Mouse (Mus musculus) megakaryocyte, embryonic 14.5 days (primary cell): ENCODE results near the gene Olfr1381. TPM values are rescaled to one million over a fixed set of nuclear protein-coding genes. Genes with fewer than 3 reads are reported as not detected.
"Not testable (repeated sequence)": the region's sequence is repeated elsewhere in the genome, so short reads cannot be mapped to it uniquely, and the experiment has no call there.

Source experiments
- H3K27me3 ChIP-seq: replicated peaks from 2 replicates; pipeline ENCODE3; 2012; ENCODE audit warnings: inconsistent platforms
- H3K36me3 ChIP-seq: replicated peaks from 2 replicates; pipeline ENCODE3; 2012; ENCODE audit warnings: low read length, inconsistent platforms, mixed read lengths
- H3K4me1 ChIP-seq: 2 replicates; pipeline ENCODE4 v1.6.1; 2012; ENCODE audit warnings: inconsistent platforms
- H3K4me3 ChIP-seq: replicated peaks from 2 replicates; pipeline ENCODE3; 2012; ENCODE audit warnings: moderate library complexity, mild to moderate bottlenecking, inconsistent platforms
- H3K9me3 ChIP-seq: 2 replicates; pipeline ENCODE4 v1.6.1; 2012; ENCODE audit warnings: inconsistent platforms
- FLI1 ChIP-seq: IDR thresholded peaks from 2 replicates; pipeline ENCODE4 v1.6.1; 2012; ENCODE audit warnings: low read length, inconsistent platforms, mixed read lengths
- GATA1 ChIP-seq: IDR thresholded peaks from 3 replicates; pipeline ENCODE4 v1.6.1; 2012; ENCODE audit warnings: mixed read lengths, low read length, inconsistent platforms, borderline replicate concordance
- polyA plus RNA-seq: library from polyadenylated mRNA; stranded (reverse); fragments of >175 nt; gene quantifications from 2 replicates; pipeline ENCODE4 v1.2.3, GENCODE M21; 2012; ENCODE audit warnings: low replicate concordance; ENCODE audit not compliant: insufficient read depth

Gene Olfr1381
- polyA plus RNA-seq = not detected in 2 replicates

DNA sequence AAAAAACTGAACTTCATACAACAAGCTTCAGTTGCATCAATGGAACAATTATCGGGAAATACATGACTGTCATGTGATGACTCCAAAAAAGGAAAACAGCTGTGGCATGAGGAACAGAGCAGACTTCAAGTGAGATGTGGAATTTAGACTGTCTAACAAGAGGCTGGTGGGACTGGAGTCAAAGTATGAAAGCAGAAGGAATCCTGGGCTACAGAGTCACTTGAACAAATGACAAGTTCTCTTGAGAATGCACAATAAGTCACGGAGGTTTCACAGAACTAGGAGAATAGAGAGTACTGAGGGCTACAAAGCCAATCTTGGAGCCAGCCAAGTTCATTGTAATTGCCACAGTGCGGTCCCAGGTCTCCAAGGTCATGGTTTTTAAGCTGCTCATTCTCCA lies at the start of gene Olfr1381:
Gene Olfr1381 (plus strand): TSS at position 301 of the 400 bp plus-strand sequence.
- not testable (repeated sequence) for H3K27me3 ChIP-seq, H3K4me1 ChIP-seq, H3K4me3 ChIP-seq, H3K9me3 ChIP-seq, H3K36me3 ChIP-seq

DNA sequence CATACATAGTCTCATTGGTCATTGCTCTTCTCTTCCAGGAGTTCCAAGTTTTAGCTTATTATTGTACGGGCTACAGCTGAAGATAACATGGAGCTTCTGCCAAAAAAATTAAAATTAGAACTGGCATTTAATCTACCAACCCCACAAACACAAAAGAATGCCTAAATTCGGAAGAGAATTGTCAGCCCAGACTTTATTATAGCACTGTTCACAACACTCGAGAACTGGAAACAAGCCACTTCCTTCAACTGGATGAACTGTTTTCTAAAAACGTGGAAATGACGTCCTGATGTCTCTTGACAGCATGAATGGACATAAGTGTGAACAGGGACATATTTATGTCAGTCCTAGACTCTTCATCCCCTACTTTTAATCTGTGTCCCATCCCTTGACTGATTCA lies 25.2 kb upstream of the Olfr1381 start:
- H3K36me3 ChIP-seq = no peaks in the 10 kb centered on the region
- H3K27me3 ChIP-seq = peaks cover 10% of the 10 kb centered on the region
- H3K4me3 ChIP-seq = no peak overlapping the region
- H3K9me3 ChIP-seq = no peaks in the 10 kb centered on the region
- no peaks in the 10 kb centered on the region for H3K4me1 ChIP-seq
- TF ChIP-seq FLI1 = no peak
- TF ChIP-seq GATA1 = no peak

DNA sequence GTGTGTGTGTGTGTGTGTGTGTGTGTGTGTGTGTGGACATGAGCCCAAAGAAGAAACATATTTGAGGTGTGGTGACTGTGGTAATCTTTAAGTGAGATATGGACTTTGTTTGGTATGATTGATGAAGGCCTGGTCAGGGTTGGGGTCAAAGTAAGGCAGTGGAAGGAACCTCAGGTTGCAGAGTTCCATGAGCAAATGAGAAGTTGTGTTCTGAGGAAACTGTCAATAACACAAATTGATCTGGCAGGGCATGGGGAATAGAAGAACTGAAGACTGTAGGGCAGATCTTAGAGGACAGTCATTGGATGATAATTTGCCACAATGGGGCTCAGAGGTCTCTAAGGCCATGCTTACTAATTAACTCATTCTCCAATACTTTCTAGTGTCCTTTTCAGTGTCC lies 23.9 kb upstream of the Olfr1381 start, which contains the start of gene Olfr1383:
Gene Olfr1383 (plus strand): TSS at position 301 of the 400 bp plus-strand sequence.
- H3K9me3 ChIP-seq = no peaks in the 10 kb centered on the region
- no peaks in the 10 kb centered on the region for H3K36me3 ChIP-seq
- TF ChIP-seq FLI1 (no peak), GATA1 (no peak)
- no peak within 1 kb of the TSS for H3K4me3 ChIP-seq
- H3K4me1 ChIP-seq = no peaks in the 10 kb centered on the region
- H3K27me3 ChIP-seq = peaks cover 5% of the 10 kb centered on the region

DNA sequence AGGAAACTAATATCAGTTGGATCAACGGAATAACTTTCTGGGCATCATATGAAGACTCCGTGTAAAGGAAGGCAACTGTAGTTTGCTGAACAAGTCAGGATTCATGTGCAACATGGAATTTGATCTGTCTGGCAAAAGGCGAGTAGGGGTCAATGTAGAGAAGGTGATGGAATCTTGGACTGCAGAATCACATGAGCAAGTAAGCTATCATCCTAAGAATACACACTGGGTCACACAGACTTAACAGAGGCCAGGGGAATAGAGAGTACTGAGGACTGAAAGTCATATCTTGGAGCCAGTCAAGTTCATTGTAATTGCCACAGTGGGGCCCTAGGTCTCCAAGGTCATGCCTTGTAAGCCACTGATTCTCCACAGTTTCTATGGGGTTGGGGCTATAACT lies 15.3 kb upstream of the Olfr1381 start, which contains the start of gene Olfr1382:
Gene Olfr1382 (plus strand): TSS at position 301 of the 400 bp plus-strand sequence.
- no peaks in the 10 kb centered on the region for H3K36me3 ChIP-seq
- H3K4me1 ChIP-seq = peaks cover 3% of the 10 kb centered on the region; the same call in 1 of the 2 replicates
- no peaks in the 10 kb centered on the region for H3K27me3 ChIP-seq
- no peaks in the 10 kb centered on the region for H3K9me3 ChIP-seq
- TF ChIP-seq GATA1 (no peak), FLI1 (no peak)
- H3K4me3 ChIP-seq = no peak within 1 kb of the TSS

DNA sequence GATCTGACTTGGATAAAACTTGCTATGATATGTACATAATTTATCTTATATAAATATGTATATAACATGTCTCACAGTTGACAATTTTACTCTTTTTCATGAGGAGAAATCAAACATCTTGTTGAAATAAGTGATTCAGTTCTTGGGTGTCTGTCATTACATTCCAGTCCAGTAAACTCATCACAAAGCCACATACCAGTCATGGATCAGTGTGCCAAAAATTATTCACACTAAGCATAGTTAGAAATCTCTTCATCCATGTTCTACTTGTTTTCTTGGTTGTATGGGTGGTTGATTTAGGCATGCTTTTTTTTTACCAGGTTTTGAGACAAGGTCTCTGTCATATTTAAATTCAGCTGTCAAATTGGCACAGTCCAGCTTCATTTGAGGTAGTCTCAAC lies 10.5 kb upstream of the Olfr1381 start:
- Histone ChIP-seq H3K9me3 (no peaks in the 10 kb centered on the region), H3K4me1 (peaks cover 3% of the 10 kb centered on the region; the same call in 1 of the 2 replicates), H3K27me3 (no peaks in the 10 kb centered on the region), H3K4me3 (no peak overlapping the region), H3K36me3 (no peaks in the 10 kb centered on the region)
- TF ChIP-seq GATA1 (no peak), FLI1 (no peak)

DNA sequence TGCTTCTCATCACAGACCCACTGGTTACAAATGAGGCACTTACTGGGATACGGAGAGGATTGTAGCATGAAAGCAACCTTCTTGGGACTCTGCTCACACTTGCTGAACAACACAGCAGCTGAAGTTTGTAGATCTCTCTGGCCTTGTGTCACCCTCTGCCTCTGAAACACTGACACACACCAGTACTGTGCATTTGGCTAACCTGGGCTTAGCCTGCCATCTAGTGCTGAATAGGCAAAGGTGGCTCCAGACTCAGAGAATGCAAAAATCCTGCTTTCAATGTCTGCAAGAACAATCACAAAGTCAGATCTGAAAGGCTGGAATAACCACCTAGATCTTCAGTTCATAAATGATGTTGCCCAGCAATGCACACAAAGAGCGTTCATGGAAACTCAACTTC lies 6.6 kb upstream of the Olfr1381 start:
- H3K9me3 ChIP-seq, H3K4me3 ChIP-seq, H3K36me3 ChIP-seq, H3K4me1 ChIP-seq, H3K27me3 ChIP-seq: not testable (repeated sequence)

DNA sequence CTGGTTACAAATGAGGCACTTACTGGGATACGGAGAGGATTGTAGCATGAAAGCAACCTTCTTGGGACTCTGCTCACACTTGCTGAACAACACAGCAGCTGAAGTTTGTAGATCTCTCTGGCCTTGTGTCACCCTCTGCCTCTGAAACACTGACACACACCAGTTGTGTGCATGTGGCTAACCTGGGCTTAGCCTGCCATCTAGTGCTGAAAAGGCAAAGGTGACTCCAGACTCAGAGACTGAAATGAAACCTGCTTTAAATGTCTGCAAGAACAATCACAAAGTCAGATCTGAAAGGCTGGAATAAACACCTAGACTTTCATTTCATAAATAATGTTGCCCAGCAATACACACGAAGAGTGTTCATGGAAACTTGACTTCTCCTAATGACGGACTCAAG lies 10.8 kb downstream of the Olfr1381 start:
- not testable (repeated sequence) for H3K4me1 ChIP-seq, H3K36me3 ChIP-seq, H3K9me3 ChIP-seq, H3K27me3 ChIP-seq, H3K4me3 ChIP-seq

DNA sequence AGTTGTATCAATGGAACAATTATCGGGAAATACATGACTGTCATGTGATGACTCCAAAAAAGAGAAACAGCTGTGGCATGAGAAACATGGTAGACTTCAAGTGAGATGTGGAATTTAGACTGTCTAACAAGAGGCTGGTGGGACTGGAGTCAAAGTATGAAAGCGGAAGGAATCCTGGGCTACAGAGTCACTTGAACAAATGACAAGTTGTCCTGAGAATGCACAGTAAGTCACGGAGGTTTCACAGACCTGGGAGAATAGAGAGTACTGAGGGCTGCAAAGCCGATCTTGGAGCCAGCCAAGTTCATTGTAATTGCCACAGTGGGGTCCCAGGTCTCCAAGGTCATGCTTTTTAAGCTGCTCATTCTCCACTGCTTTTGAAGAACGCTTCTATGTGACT lies 13.3 kb downstream of the Olfr1381 start, which contains the start of gene Olfr1380:
Gene Olfr1380 (plus strand): TSS at position 301 of the 400 bp plus-strand sequence.
- H3K4me3 ChIP-seq, H3K36me3 ChIP-seq, H3K27me3 ChIP-seq, H3K4me1 ChIP-seq, H3K9me3 ChIP-seq: not testable (repeated sequence)

DNA sequence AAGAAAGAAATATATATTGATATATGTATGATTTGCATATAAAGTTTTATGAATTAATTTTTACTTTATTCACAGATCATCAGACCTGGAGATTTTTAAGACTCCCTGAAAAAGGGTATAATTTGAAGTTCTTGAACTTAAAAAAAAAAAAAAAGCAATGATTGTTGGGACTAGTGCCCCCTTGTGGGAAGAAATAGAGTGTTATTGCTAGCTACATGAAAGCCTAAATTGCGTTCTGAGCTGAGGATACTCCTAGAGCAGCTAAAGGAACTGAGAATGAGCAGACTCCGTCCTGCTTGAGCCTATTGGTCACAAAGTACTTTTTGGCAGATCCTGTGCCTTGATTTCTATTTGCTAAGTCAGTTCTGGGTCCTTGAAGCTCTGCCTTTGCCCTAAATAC lies 31.8 kb downstream of the Olfr1381 start:
- H3K27me3 ChIP-seq, H3K4me3 ChIP-seq, H3K4me1 ChIP-seq, H3K9me3 ChIP-seq, H3K36me3 ChIP-seq: not testable (repeated sequence)

DNA sequence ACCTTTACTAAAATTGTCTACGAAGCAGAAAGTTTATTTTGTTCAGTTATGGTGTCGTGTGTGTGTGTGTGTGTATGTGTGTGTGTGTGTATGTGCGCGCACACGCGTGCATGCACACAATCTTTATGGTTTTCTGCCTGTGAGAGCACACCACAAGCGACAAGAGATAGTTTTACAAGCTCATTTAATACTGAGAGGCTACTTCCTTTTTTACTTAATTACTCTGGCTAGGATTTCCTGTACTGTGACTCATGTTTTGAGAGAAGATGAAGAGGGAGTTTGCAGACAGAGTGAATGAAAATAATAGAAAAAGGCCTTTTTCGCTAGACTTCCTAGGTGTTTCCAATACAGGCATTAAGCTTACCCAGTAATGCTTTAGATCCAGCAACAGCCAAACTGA lies 37.2 kb downstream of the Olfr1381 start:
- H3K27me3 ChIP-seq, H3K36me3 ChIP-seq, H3K4me3 ChIP-seq, H3K4me1 ChIP-seq, H3K9me3 ChIP-seq: not testable (repeated sequence)

DNA sequence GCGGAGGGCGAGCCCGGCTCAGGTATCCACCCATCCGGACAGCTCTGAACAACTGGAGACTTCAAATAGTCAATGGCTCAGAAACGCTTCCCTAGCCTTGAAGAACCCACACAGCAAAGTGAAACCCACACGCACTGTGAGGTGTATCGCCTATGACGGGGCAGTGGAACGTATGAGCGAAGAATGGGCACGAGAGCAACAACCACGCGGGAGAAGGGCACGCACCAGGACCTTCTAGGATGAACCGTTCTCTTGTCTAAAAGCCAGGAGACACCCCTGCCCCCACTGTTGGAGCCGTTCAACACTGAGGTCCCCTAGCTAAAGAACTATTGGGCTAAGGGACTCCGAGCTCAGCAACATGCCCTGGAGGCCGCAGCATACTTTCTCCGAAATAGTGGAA lies 47.0 kb downstream of the Olfr1381 start:
- Histone ChIP-seq H3K36me3 (no peaks in the 10 kb centered on the region), H3K9me3 (no peaks in the 10 kb centered on the region), H3K4me1 (no peaks in the 10 kb centered on the region), H3K4me3 (no peak overlapping the region), H3K27me3 (no peaks in the 10 kb centered on the region)
- TF ChIP-seq GATA1 = no peak
- TF ChIP-seq FLI1 = no peak

DNA sequence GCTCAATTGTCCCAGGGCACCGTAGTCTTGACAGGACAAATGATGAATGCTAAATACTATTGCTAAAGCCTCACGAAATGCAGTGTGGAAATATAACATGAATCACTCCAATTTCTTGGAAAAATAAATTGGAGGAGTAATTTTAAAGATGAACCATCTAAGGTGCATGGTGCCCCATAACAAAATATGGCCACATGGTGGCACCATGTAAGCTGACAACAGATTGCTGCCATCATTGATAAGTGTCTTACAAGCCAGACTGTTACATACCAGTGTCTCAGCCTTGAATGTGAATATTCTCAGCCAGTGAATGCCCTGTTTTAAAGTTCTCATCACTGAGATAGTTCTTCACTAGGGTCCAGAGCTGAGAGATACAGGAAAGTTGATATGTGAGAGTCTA lies 53.9 kb downstream of the Olfr1381 start:
- not testable (repeated sequence) for H3K27me3 ChIP-seq, H3K4me1 ChIP-seq, H3K36me3 ChIP-seq, H3K9me3 ChIP-seq, H3K4me3 ChIP-seq

Other genes starting within 250 kb of the Olfr1381 start
- not detected in 2 replicates for gene Olfr10, start 238.7 kb upstream of the Olfr1381 start, polyA plus RNA-seq
- not detected in 2 replicates for gene Olfr1391, start 220.7 kb upstream of the Olfr1381 start, polyA plus RNA-seq
- not detected in 2 replicates for gene Olfr1390, start 208.3 kb upstream of the Olfr1381 start, polyA plus RNA-seq
- 0.58 TPM in 1 of 2 replicates, not detected in the other for gene Olfr1389, start 120.4 kb upstream of the Olfr1381 start, polyA plus RNA-seq
- gene Olfr1388, start 106.8 kb upstream of the Olfr1381 start, polyA plus RNA-seq = not detected in 2 replicates
- not detected in 2 replicates for gene Olfr1387, start 88.1 kb upstream of the Olfr1381 start, polyA plus RNA-seq
- gene Olfr1386, start 78.4 kb upstream of the Olfr1381 start, polyA plus RNA-seq = not detected in 2 replicates
- gene Olfr1385, start 54.4 kb upstream of the Olfr1381 start, polyA plus RNA-seq = 0.06 TPM in 1 of 2 replicates, not detected in the other
- gene Olfr1384, start 36.7 kb upstream of the Olfr1381 start, polyA plus RNA-seq = not detected in 2 replicates
- not detected in 2 replicates for gene Olfr1383, start 23.8 kb upstream of the Olfr1381 start, polyA plus RNA-seq
- gene Olfr1382, start 15.2 kb upstream of the Olfr1381 start, polyA plus RNA-seq = not detected in 2 replicates
- not detected in 2 replicates for gene Olfr1380, start 13.4 kb downstream of the Olfr1381 start, polyA plus RNA-seq
- gene Flt4, start 65.8 kb downstream of the Olfr1381 start, polyA plus RNA-seq = 0.01 TPM in 1 of 2 replicates, not detected in the other
- gene Scgb3a1, start 120.2 kb downstream of the Olfr1381 start, polyA plus RNA-seq = not detected in 2 replicates
- 2.2 and 3.4 TPM in 2 replicates for gene Cnot6, start 169.3 kb downstream of the Olfr1381 start, polyA plus RNA-seq